Mouse (Mus musculus): Measurements from ENCODE around the gene Gm10217. TPM values are rescaled to one million over a fixed set of nuclear protein-coding genes. Genes with fewer than 3 reads are reported as not detected.

Gene Gm10217
- not detected in 2 replicates for polyA plus RNA-seq (2016; fragmentation: Nextera tagmentation; extraction: Ambion mirVana)

DNA sequence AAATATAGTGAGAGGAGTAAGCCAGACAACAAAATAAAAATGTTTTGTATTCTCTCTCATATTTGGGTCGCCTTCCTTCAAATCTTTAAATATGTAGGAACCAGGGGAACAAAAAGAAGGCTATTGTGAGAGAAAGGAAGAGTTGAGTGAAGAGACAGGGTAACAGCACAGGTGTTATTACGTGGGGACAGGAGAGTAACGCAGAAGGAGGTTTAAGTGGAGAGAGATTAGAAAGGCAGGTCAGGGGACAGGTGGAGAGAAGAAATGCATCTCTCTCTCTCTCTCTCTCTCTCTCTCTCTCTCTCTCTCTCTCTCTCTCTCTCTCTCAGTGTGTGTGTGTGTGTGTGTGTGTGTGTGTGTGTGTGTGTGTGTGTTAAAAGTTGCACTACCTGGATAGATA, at the start of gene Gm10217:
Gene Gm10217 (plus strand): TSS at position 301 of the 400 bp plus-strand sequence.
- H3K9ac ChIP-seq: no peak within 1 kb of the TSS
- H3K27me3 ChIP-seq: no peaks in the 10 kb centered on the region
- no peak within 1 kb of the TSS for H3K27ac ChIP-seq
- 88% methylated on average over 3 of the region's 3 CpGs for WGBS
- ATAC-seq (ENCODE audit: low FRiP score): no peak
- no peaks in the 10 kb centered on the region for H3K36me3 ChIP-seq
- no peaks in the 10 kb centered on the region for H3K4me1 ChIP-seq
- no peak within 1 kb of the TSS for H3K4me3 ChIP-seq
- H3K9me3 ChIP-seq (replicated peaks): no peaks in the 10 kb centered on the region
- H3K4me2 ChIP-seq (replicated peaks): no peak within 1 kb of the TSS

DNA sequence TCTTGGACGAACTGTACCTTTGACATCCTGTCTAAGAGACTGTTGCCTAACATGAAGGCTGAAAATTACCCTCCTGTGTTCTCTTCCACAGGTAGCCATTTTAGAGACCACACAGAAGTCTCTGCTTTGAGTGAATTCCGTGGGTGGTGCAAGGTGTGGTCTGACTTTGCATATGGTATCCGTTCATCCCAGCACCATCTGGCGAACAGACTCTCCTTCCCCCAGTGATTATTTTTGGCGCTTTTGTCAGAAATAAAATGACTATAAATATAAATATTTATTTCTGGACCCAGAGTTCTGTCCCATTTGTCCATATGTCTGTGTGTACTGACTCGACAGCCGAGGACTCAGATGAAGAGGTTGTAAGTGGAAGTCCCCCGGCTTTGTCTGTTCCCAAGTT, 39.3 kb upstream of the Gm10217 start:
- Histone ChIP-seq H3K36me3 (no peaks in the 10 kb centered on the region), H3K4me1 (no peaks in the 10 kb centered on the region), H3K27ac (no peak overlapping the region), H3K4me2 (replicated peaks) (no peak overlapping the region), H3K4me3 (no peak overlapping the region), H3K9me3 (replicated peaks) (no peaks in the 10 kb centered on the region), H3K9ac (no peak overlapping the region), H3K27me3 (no peaks in the 10 kb centered on the region)
- WGBS: 81% methylated on average over 8 of the region's 8 CpGs
- no peak for ATAC-seq (ENCODE audit: low FRiP score)

DNA sequence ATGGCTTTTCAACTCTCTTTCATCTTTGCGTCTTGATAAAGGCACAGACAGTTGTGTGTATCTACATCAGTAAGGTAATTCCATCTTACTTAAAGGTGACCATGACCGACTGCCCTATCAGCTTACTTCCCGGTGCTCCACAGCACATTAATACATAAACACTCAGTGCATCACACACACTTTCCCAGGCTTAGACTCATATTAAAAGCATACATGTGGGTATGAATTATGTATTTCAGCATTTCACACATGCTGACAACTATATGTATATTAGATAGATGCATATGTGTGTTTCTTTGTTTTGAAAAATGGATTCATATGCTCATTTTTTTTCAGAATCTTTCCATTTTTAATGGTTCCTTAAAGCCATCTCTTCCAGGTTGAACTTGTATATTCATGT, 23.8 kb upstream of the Gm10217 start:
- H3K36me3 ChIP-seq: no peaks in the 10 kb centered on the region
- WGBS: 93% methylated on average over 3 of the region's 3 CpGs
- H3K9ac ChIP-seq: no peak overlapping the region
- no peaks in the 10 kb centered on the region for H3K4me1 ChIP-seq
- H3K4me2 ChIP-seq (replicated peaks): no peak overlapping the region
- no peaks in the 10 kb centered on the region for H3K27me3 ChIP-seq
- no peaks in the 10 kb centered on the region for H3K9me3 ChIP-seq (replicated peaks)
- no peak overlapping the region for H3K4me3 ChIP-seq
- ATAC-seq (ENCODE audit: low FRiP score): no peak
- H3K27ac ChIP-seq: no peak overlapping the region

DNA sequence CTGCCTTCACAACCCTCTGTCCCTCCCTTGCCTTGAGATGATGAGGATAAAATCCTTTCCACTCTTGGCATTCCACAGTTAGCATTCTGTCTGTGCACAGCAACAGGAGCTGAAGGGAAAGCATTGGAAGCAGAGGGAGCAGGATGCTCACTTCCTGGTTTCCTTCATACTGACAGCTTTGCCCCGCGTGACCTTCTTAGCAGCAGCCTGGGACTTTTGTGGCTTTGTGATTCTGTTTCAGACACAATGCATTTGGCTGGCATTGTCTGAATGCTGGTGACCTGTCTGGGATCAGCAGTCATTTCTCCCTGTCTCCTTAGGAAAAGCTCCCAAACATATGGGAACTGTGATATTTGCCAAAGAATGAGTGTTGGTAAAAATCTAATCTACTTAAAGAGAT, 4.8 kb upstream of the Gm10217 start:
- Histone ChIP-seq H3K4me1 (no peaks in the 10 kb centered on the region), H3K4me2 (replicated peaks) (no peak overlapping the region), H3K27ac (no peak overlapping the region), H3K9me3 (replicated peaks) (no peaks in the 10 kb centered on the region), H3K36me3 (no peaks in the 10 kb centered on the region), H3K4me3 (no peak overlapping the region), H3K27me3 (no peaks in the 10 kb centered on the region), H3K9ac (no peak overlapping the region)
- no peak for ATAC-seq (ENCODE audit: low FRiP score)
- 19% methylated on average over 2 of the region's 2 CpGs for WGBS

DNA sequence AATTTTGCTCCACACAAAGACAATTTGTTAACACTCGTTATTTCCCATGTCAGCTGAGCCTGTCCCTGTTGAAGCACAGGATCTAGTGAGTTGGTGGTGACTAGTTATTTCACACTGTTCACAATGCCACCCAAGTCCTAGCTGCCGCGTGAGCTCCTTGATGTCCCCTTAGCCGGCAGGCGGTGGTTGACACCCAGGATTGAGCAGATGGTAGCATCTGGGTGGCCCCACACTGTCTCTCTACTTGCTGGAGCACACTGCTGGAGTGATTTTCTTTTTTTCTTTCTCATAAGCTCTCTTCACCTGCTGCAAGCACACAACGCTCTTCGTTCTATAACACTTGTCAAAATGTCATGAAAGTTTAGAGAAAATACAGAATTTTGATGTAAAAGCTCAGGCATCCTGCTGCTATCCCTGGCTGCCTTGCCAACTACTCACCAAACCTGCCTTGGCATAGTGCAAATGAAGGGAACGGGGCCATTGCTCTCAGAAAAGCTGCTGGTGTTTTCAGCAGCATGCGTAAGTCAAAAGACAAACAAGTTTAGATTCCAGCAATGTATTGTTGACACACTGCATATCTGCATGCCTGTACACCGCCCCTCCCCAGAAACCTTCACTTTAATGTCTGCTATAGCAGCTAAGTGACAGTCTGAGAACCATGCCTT, 3.4 kb upstream of the Gm10217 start:
- 74% methylated on average over 10 of the region's 10 CpGs for WGBS
- no peaks in the 10 kb centered on the region for H3K36me3 ChIP-seq
- H3K27ac ChIP-seq: no peak overlapping the region
- ATAC-seq (ENCODE audit: low FRiP score): no peak
- no peak overlapping the region for H3K4me2 ChIP-seq (replicated peaks)
- H3K4me3 ChIP-seq: no peak overlapping the region
- H3K9me3 ChIP-seq (replicated peaks): no peaks in the 10 kb centered on the region
- H3K4me1 ChIP-seq: no peaks in the 10 kb centered on the region
- H3K9ac ChIP-seq: no peak overlapping the region
- H3K27me3 ChIP-seq: no peaks in the 10 kb centered on the region

DNA sequence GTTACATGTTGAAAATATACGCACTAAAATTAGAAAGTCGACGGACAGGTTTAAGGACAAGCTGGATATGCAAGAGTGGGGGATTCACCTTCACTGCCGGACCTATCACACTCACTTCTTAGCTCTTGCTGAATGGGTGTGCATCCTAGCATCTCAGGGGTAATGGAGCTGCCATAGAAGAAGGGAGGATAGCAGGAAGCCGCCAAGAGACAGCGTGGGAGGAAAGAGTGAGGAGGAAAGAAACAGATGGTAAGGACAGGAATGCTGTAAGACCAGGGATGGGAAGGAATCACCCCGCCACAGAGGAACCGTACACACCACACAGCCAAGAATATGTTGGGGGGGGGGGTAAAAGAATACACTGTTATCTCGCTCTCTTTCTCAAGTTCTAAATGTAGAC, 1.1 kb downstream of the Gm10217 start:
- Histone ChIP-seq H3K4me1 (no peaks in the 10 kb centered on the region), H3K27me3 (no peaks in the 10 kb centered on the region), H3K4me3 (no peak overlapping the region), H3K9me3 (replicated peaks) (no peaks in the 10 kb centered on the region), H3K27ac (no peak overlapping the region), H3K36me3 (no peaks in the 10 kb centered on the region), H3K9ac (no peak overlapping the region), H3K4me2 (replicated peaks) (no peak overlapping the region)
- WGBS: 90% methylated on average over 9 of the region's 9 CpGs
- no peak for ATAC-seq (ENCODE audit: low FRiP score)

DNA sequence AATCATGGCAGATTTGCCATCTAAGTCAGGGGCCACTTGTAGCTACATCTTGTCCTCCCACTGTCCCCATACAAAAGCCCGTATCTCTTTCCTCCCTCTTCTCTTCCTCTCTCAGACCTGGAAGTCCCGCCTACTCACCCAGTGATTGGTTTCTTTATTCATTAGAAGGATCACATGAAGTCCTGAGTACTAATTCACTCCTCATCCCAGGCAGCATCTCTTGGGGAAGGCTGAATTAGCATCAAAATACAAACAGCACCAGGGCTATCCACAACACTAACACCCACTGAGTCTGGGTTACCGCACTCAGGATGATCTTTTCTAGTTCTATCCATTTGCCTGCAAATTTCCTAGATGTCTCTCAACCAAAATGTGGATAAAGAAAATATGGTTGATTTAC, 4.0 kb downstream of the Gm10217 start:
- 52% methylated on average over 3 of the region's 3 CpGs for WGBS
- no peaks in the 10 kb centered on the region for H3K9me3 ChIP-seq (replicated peaks)
- no peak for ATAC-seq (ENCODE audit: low FRiP score)
- H3K27ac ChIP-seq: no peak overlapping the region
- H3K4me2 ChIP-seq (replicated peaks): no peak overlapping the region
- H3K4me1 ChIP-seq: no peaks in the 10 kb centered on the region
- H3K36me3 ChIP-seq: no peaks in the 10 kb centered on the region
- no peak overlapping the region for H3K4me3 ChIP-seq
- H3K9ac ChIP-seq: no peak overlapping the region
- H3K27me3 ChIP-seq: no peaks in the 10 kb centered on the region

DNA sequence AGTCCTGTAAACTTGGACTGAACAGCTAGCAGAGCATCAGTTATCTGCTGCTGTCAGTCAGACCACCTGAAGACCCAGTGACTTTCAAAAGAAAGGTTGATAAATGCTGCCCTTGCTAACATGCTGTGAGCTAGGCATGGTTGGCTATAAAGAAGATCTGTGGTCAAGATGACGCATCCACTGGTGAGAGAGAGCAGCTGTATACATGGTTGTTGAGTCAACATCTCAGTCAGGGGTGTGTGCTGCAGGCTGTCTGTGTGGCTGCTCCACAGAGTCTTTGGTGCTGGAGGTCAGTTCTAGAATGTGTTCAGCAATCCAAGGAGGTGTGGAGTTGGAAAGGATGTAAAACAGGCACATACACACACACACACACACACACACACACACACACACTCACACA, 12.2 kb downstream of the Gm10217 start:
- Histone ChIP-seq H3K9me3 (replicated peaks) (no peaks in the 10 kb centered on the region), H3K27ac (no peak overlapping the region), H3K4me1 (no peaks in the 10 kb centered on the region), H3K27me3 (no peaks in the 10 kb centered on the region), H3K4me3 (no peak overlapping the region), H3K9ac (no peak overlapping the region), H3K36me3 (no peaks in the 10 kb centered on the region), H3K4me2 (replicated peaks) (no peak overlapping the region)
- WGBS: 79% methylated on average over 1 of the region's 1 CpGs
- ATAC-seq (ENCODE audit: low FRiP score): no peak

DNA sequence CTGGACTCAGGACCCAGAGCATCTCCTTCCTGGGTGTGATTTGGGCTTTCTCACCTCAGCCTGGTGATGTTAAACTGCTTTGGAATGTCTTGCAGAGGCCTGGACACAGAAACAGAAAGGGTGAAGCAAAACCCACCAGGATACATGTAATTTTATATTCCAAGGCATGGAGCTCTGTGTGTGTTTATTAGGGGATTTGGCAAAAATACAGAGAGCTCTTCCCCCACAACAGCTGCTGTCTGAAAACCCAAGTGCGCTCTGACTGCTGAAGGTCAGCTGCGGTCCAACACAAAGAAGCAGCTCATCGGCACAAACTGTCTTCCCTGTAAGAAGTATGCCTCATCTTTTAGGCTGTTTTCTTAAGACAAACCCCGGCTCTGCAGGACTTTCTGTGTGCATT, 15.9 kb downstream of the Gm10217 start:
- Histone ChIP-seq H3K9ac (no peak overlapping the region), H3K4me1 (no peaks in the 10 kb centered on the region), H3K27me3 (no peaks in the 10 kb centered on the region), H3K4me2 (replicated peaks) (no peak overlapping the region), H3K36me3 (no peaks in the 10 kb centered on the region), H3K27ac (no peak overlapping the region), H3K4me3 (no peak overlapping the region), H3K9me3 (replicated peaks) (no peaks in the 10 kb centered on the region)
- WGBS: 76% methylated on average over 4 of the region's 4 CpGs
- ATAC-seq (ENCODE audit: low FRiP score): no peak

DNA sequence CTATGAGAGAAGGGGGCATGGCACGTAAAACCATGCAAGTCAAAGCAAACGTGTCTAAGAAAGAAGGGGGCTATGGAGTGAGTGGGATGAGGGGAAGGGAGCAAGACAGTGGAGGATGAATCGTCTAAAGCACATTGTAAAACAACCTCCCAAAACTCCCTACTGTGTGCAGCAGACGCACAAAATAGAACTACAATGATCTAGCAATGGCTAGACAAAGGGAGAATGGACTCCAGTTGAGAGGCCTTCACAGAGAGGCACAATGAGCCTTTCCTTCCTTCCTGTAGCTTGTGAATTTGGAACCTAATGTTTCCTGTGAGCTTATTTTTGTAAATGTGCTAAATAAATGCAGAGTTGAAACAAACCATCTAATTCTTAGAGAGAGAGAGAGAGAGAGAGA, 22.7 kb downstream of the Gm10217 start:
- ATAC-seq (ENCODE audit: low FRiP score): no peak
- Histone ChIP-seq H3K9ac (no peak overlapping the region), H3K4me2 (replicated peaks) (no peak overlapping the region), H3K27me3 (no peaks in the 10 kb centered on the region), H3K36me3 (no peaks in the 10 kb centered on the region), H3K9me3 (replicated peaks) (no peaks in the 10 kb centered on the region), H3K4me1 (no peaks in the 10 kb centered on the region), H3K27ac (no peak overlapping the region), H3K4me3 (no peak overlapping the region)
- WGBS: 28% methylated on average over 4 of the region's 4 CpGs

DNA sequence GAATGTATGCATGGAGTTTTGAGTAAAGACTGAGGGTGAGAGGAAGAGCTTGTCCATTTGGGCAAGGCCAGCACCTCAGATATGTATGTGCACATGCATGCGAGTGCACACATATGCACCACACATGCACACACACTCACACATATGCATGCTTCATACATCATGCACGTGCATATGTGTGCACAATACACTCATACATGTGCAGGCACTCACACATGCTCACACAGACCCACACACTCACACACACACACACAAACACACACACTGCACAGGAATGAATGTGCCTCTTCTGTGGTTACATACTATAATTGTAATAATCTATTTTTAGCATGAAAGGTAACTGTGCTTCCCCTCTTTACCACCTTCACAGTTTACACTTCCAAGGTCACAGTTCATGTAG, 35.1 kb downstream of the Gm10217 start:
- Histone ChIP-seq H3K27ac (no peak overlapping the region), H3K9ac (no peak overlapping the region), H3K27me3 (no peaks in the 10 kb centered on the region), H3K4me2 (replicated peaks) (no peak overlapping the region), H3K4me3 (no peak overlapping the region), H3K9me3 (replicated peaks) (no peaks in the 10 kb centered on the region), H3K4me1 (no peaks in the 10 kb centered on the region), H3K36me3 (no peaks in the 10 kb centered on the region)
- 82% methylated on average over 2 of the region's 2 CpGs for WGBS
- no peak for ATAC-seq (ENCODE audit: low FRiP score)

DNA sequence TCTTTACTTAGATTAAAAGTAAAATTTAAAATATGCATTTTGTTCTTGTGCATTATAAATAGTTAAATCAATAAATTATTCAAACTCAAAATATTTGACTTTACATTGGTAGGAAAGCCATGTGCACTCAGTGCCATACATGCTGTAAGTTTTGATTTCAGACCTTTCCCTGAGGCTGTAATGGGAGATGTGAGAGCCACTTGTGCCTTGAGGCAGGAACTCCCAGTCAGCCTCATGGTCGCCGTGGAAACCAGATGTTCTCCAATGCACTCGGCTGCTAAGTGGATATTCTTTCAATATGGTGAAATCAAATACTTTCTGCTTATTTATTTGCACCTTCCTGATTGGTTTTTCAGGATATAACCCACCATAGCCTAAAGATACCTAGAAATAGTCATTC, 35.6 kb downstream of the Gm10217 start:
- no peaks in the 10 kb centered on the region for H3K27me3 ChIP-seq
- H3K9me3 ChIP-seq (replicated peaks): no peaks in the 10 kb centered on the region
- H3K4me1 ChIP-seq: no peaks in the 10 kb centered on the region
- no peak overlapping the region for H3K9ac ChIP-seq
- ATAC-seq (ENCODE audit: low FRiP score): no peak
- no peak overlapping the region for H3K4me2 ChIP-seq (replicated peaks)
- no peak overlapping the region for H3K4me3 ChIP-seq
- 56% methylated on average over 3 of the region's 3 CpGs for WGBS
- no peak overlapping the region for H3K27ac ChIP-seq
- H3K36me3 ChIP-seq: no peaks in the 10 kb centered on the region

Measured in hindbrain, embryonic 12.5 days (tissue).